Mouse (Mus musculus) right cerebral cortex, adult 18-20 months (tissue): ENCODE data around the gene Gpn2.

ENCODE experiments used
- DNase-seq: peaks from one replicate; pipeline ENCODE4 v3.0.0; 2022; ENCODE audit warnings: mixed read lengths

Gene Gpn2

GRCm38 (mm10) chr4:133626221-133626620 lies 42.1 kb downstream of the Gpn2 start:
- no peak for DNase-seq

GRCm38 (mm10) chr4:133626621-133627020 lies 42.5 kb downstream of the Gpn2 start:
- no peak for DNase-seq

GRCm38 (mm10) chr4:133627039-133627438 lies 42.9 kb downstream of the Gpn2 start:
- no peak for DNase-seq

- no peak for DNase-seq
Observed at GRCm38 (mm10) chr4:133628517-133628916, 44.4 kb downstream of the Gpn2 start.

- no peak for DNase-seq
Observed at GRCm38 (mm10) chr4:133629191-133629590, 45.0 kb downstream of the Gpn2 start.

- DNase-seq: no peak
Observed at GRCm38 (mm10) chr4:133630326-133630920, 46.3 kb downstream of the Gpn2 start.

GRCm38 (mm10) chr4:133631071-133631768 lies 47.1 kb downstream of the Gpn2 start:
- DNase-seq: no peak

GRCm38 (mm10) chr4:133631769-133632411 lies 47.7 kb downstream of the Gpn2 start:
- DNase-seq: no peak

GRCm38 (mm10) chr4:133632483-133633327 lies 48.5 kb downstream of the Gpn2 start:
- DNase-seq: peak; percentile 51

GRCm38 (mm10) chr4:133633332-133634042 lies 49.3 kb downstream of the Gpn2 start:
- DNase-seq: peak; percentile 87

GRCm38 (mm10) chr4:133634043-133634410 lies 49.9 kb downstream of the Gpn2 start:
- DNase-seq: no peak
